Mouse (Mus musculus): ENCODE measurements around the gene Pou2f1.

GRCm38 (mm10) chr1:165961676-165962364 lies 40.7 kb downstream of the Pou2f1 start:
- TF ChIP-seq CTCF (IDR thresholded peaks at IDR 0.05; ENCODE audit: borderline replicate concordance, insufficient read depth, low read length), result no peak
- no peak for TF ChIP-seq POLR2A (IDR thresholded peaks at IDR 0.05; ENCODE audit: low read depth, low read length)

Measured in embryonic fibroblast, embryonic 13.5 days (primary cell).